In genomic region chr3:103907335-103908030, GRCm38 (mm10) we compare ENCODE assay signal across 28 mouse cellular contexts. TPM values are rescaled to one million over a fixed set of nuclear protein-coding genes. Genes with fewer than 3 reads are reported as not detected.
DNase-seq lines count a peak whose midpoint lies in the region; ATAC-seq and TF ChIP-seq lines count a peak whose summit lies in the region.
"Had no signal": no experiment of that assay in that cellular context is flagged by ENCODE, and none has a peak within 500 bp of the region (broad histone marks: within the 10 kb centered on the region; RNA-seq: fewer than 3 reads in every experiment).

No protein-coding gene starts in this region.

- H3K4me2 ChIP-seq in myocyte (ENCODE audit: low read depth) = peak overlapping the region; percentile 49
- no peak overlapping the region for H3K4me2 ChIP-seq in forebrain, embryonic 13.5 days
- H3K4me2 ChIP-seq: embryonic facial prominence, embryonic 12.5 days; forebrain, embryonic 12.5 days; heart, embryonic 11.5 days; limb, embryonic 12.5 days; liver, embryonic 11.5 days; midbrain, embryonic 11.5 days had no signal

- peak; percentile 59 for ATAC-seq in activated CD4-positive, CD25-positive, alpha-beta regulatory T cell, adult 4 months
- ATAC-seq in forebrain, embryonic 13.5 days = no peak
- ATAC-seq: hindbrain, embryonic 16.5 days; liver, postnatal 0 days; lung, postnatal 0 days had no signal

- no peaks in the 10 kb centered on the region for H3K79me2 ChIP-seq in myocyte (ENCODE audit: control insufficient read depth, insufficient read depth)

- DNase-seq in 3T3-L1 (ENCODE audit: low read depth, low spot score) = peak; percentile 69
- peak; percentile 74 for DNase-seq in CD4-positive helper T cell, adult 2 months (ENCODE audit: low read depth, low spot score)
- no peak for DNase-seq in midbrain, embryonic 10.5 days (ENCODE audit: low spot score)
- no peak for DNase-seq in frontal cortex, postnatal 14 days (ENCODE audit: low spot score in 2 of 2)
- DNase-seq: cerebellum, adult 2 months; cerebellum, postnatal 25 days; gastrocnemius, postnatal 10 days; heart, postnatal 10 days; kidney, adult 2 months; kidney, postnatal 10 days; layer of hippocampus, postnatal 36 days; liver, postnatal 0 days; right cerebral cortex, postnatal 25 days; spleen, adult 18-20 months had no signal

- H3K4me1 ChIP-seq in midbrain, embryonic 10.5 days = no peaks in the 10 kb centered on the region
- H3K4me1 ChIP-seq in forebrain, embryonic 13.5 days = no peaks in the 10 kb centered on the region
- H3K4me1 ChIP-seq: embryonic facial prominence, embryonic 12.5 days; forebrain, embryonic 12.5 days; hindbrain, embryonic 10.5 days; limb, embryonic 12.5 days had no signal

- no peak overlapping the region for H3K27ac ChIP-seq in midbrain, embryonic 10.5 days (replicated peaks)
- no peak overlapping the region for H3K27ac ChIP-seq in forebrain, embryonic 13.5 days
- H3K27ac ChIP-seq: embryonic facial prominence, embryonic 12.5 days; forebrain, embryonic 12.5 days; hindbrain, embryonic 10.5 days; limb, embryonic 12.5 days; macrophage had no signal

- no peak for TF ChIP-seq POLR2A in myocyte (IDR thresholded peaks at IDR 0.05; ENCODE audit: insufficient read length, low read depth)

- no peak overlapping the region for H3K9ac ChIP-seq in forebrain, embryonic 13.5 days
- H3K9ac ChIP-seq: embryonic facial prominence, embryonic 12.5 days; forebrain, embryonic 12.5 days; limb, embryonic 12.5 days; liver, postnatal 0 days had no signal

- H3K27me3 ChIP-seq in myocyte (ENCODE audit: control insufficient read depth, insufficient read depth, insufficient read length) = no peaks in the 10 kb centered on the region
- no peaks in the 10 kb centered on the region for H3K27me3 ChIP-seq in midbrain, embryonic 10.5 days (ENCODE audit: low read depth, poor library complexity, severe bottlenecking)
- no peaks in the 10 kb centered on the region for H3K27me3 ChIP-seq in forebrain, embryonic 13.5 days
- H3K27me3 ChIP-seq: embryonic facial prominence, embryonic 12.5 days; forebrain, embryonic 12.5 days; limb, embryonic 12.5 days had no signal

- H3K4me3 ChIP-seq in myocyte = no peak overlapping the region
- H3K4me3 ChIP-seq in midbrain, embryonic 10.5 days = no peak overlapping the region
- no peak overlapping the region for H3K4me3 ChIP-seq in forebrain, embryonic 13.5 days
- H3K4me3 ChIP-seq: embryonic facial prominence, embryonic 12.5 days; erythroblast, embryonic 14.5 days; forebrain, embryonic 12.5 days; hindbrain, embryonic 10.5 days; limb, embryonic 12.5 days had no signal

- H3K9me3 ChIP-seq in midbrain, embryonic 10.5 days (replicated peaks) = no peaks in the 10 kb centered on the region
- no peaks in the 10 kb centered on the region for H3K9me3 ChIP-seq in forebrain, embryonic 13.5 days (replicated peaks)
- H3K9me3 ChIP-seq: embryonic facial prominence, embryonic 12.5 days; forebrain, embryonic 12.5 days; hindbrain, embryonic 10.5 days; limb, embryonic 12.5 days had no signal

- 77% methylated on average over 5 of the region's 5 CpGs for WGBS in midbrain, embryonic 10.5 days
- WGBS in forebrain, embryonic 13.5 days = 85% methylated on average over 5 of the region's 5 CpGs

- no peak overlapping the region for H3ac ChIP-seq in myocyte (ENCODE audit: control insufficient read depth, insufficient read length)

- no peaks in the 10 kb centered on the region for H3K36me3 ChIP-seq in myocyte (ENCODE audit: control insufficient read depth, insufficient read depth)
- H3K36me3 ChIP-seq in midbrain, embryonic 10.5 days = no peaks in the 10 kb centered on the region
- no peaks in the 10 kb centered on the region for H3K36me3 ChIP-seq in forebrain, embryonic 13.5 days (ENCODE audit: poor library complexity, severe bottlenecking)
- H3K36me3 ChIP-seq: embryonic facial prominence, embryonic 12.5 days; forebrain, embryonic 12.5 days; hindbrain, embryonic 10.5 days; limb, embryonic 12.5 days had no signal

TF ChIP-seq in myocyte, 11 proteins besides CTCF, POLR2A, EP300 and RAD21:
- TF ChIP-seq TCF3 (IDR thresholded peaks at IDR 0.05; ENCODE audit: insufficient read length, low read depth) (no peak), CEBPB (IDR thresholded peaks at IDR 0.05; ENCODE audit: insufficient read depth, poor library complexity, severe bottlenecking) (0 out of 2 replicates have a peak, but pooled peaks have one; percentile 27)

RNA-seq across cellular contexts. Expression of gene Rsbn1, which starts 6.4 kb away (rescaled TPM):
- 10 to 100 TPM; 10.3 to 11.3 TPM for polyA plus RNA-seq in activated CD4-positive, CD25-positive, alpha-beta regulatory T cell, adult 4 months (2017; shearing (Covaris generic))
- polyA plus RNA-seq in myocyte (2012; fragmentation: generic; extraction: Trizol) = 3.0 TPM
- 14.5 and 15.9 TPM in 2 replicates for polyA plus RNA-seq in midbrain, embryonic 10.5 days (2016; fragmentation: Nextera tagmentation; extraction: Ambion mirVana)
- 18.9 and 20.5 TPM in 2 replicates for polyA plus RNA-seq in forebrain, embryonic 13.5 days (2015; fragmentation: Nextera tagmentation; extraction: Ambion mirVana)

RNA-seq across cellular contexts. Expression of gene Ptpn22, which starts 47.9 kb away (rescaled TPM):
- polyA plus RNA-seq in activated CD4-positive, CD25-positive, alpha-beta regulatory T cell, adult 4 months (2017; shearing (Covaris generic)) = 100 to 1,000 TPM; 302 to 352 TPM
- polyA plus RNA-seq in myocyte (2012; fragmentation: generic; extraction: Trizol) = 5.3 TPM
- polyA plus RNA-seq in midbrain, embryonic 10.5 days (2016; fragmentation: Nextera tagmentation; extraction: Ambion mirVana) = 0.12 and 0.22 TPM in 2 replicates
- 0.14 and 0.37 TPM in 2 replicates for polyA plus RNA-seq in forebrain, embryonic 13.5 days (2015; fragmentation: Nextera tagmentation; extraction: Ambion mirVana)
- polyA plus RNA-seq: erythroblast, embryonic 14.5 days had no signal

Comparison
In these comparisons a context has a peak if more than half of its experiments do, and no peak if none do; other contexts are left out.
1. DNase-seq: peak in 3T3-L1 (single experiment) and CD4-positive helper T cell, adult 2 months (single experiment); none in midbrain, embryonic 10.5 days (single experiment) and frontal cortex, postnatal 14 days (0 of 2).
2. RNA of gene Ptpn22, which starts 47.9 kb away (polyA plus RNA-seq): 302 to 352 TPM in activated CD4-positive, CD25-positive, alpha-beta regulatory T cell, adult 4 months; 5.3 TPM in myocyte (single experiment), 0.12 to 0.22 TPM in midbrain, embryonic 10.5 days and 0.14 to 0.37 TPM in forebrain, embryonic 13.5 days; every median in the first group is over 10 times any median in the second.